Mouse (Mus musculus): ENCODE measurements at regions not wholly inside any gene's neighbourhood (a gene's known extent, or its start where the extent isn't known, plus 50 kb on each side); places are given as distances from the start of the nearest gene placed in this dataset.

- DNase-seq (ENCODE audit: low read depth, low spot score), result no peak
Measured at GRCm38 (mm10) chr1:76490719-76491118, 944.7 kb downstream of the Slc4a3 start.

GRCm38 (mm10) chr1:76491187-76491586, 945.1 kb downstream of the Slc4a3 start:
- no peak for DNase-seq (ENCODE audit: low read depth, low spot score)

GRCm38 (mm10) chr1:76505150-76505549, 959.1 kb downstream of the Slc4a3 start:
- no peak for DNase-seq (ENCODE audit: low read depth, low spot score)

DNA sequence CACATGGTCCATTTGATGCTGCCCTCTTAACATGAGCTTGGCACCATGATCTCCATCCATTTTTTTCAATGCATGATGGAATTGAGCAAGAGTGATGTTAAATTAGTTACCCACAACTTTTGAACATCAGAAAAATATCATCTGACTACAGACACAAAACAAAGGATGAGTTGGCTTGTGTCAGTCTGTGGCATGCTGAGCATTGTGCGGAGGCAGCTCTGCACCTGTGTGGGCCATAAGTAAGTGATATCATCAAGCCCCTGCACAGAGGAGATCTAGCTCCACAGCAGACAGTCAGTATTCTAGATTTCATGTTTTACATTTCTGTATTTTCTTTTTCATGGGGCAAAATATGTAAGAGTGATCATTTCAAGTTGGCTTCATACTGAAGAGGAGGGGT, 962.8 kb downstream of the Slc4a3 start:
- no peak for DNase-seq (ENCODE audit: low read depth, low spot score)

DNA sequence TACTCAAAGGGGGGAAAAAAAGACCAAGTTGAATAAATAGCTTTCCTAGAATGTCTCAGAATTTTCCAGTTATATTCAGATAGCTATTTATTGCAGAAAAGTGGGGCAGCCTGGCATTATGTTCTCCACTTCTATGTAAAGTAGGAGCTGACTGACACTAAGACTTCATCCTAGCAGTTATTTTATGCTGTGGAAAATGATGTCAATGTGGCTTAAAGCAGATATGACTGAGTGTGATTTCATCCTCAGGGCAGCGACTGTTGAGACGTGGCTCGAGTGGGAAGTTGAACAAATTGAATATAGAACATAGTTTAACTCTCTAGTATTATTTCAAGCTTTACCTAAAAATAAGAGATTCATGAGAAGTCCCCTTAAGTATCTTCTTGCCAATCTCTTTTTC, 963.4 kb downstream of the Slc4a3 start:
- DNase-seq (ENCODE audit: low read depth, low spot score), result no peak

DNA sequence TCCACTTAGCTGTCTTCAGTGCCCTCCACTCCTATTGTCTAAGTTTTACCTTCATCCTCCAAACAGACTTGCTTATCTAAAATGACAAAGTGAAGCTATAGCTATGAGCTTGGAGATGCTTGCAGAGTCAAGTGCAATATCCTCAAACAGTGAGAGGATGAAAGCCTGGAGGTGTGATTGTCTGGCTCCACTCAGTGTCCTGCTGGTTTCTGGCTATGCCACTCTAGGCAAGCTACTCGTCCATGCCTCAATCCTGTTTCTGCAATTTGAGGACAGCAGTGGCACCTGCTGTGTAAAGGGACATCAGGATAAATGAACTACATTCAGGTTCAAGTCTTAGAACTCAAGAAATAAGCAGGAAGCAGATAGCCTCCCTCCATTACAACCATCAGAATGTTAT, 966.1 kb downstream of the Slc4a3 start:
- DNase-seq (ENCODE audit: low read depth, low spot score), result no peak

GRCm38 (mm10) chr1:76513490-76513889, 967.4 kb downstream of the Slc4a3 start:
- DNase-seq (ENCODE audit: low read depth, low spot score), result no peak

DNA sequence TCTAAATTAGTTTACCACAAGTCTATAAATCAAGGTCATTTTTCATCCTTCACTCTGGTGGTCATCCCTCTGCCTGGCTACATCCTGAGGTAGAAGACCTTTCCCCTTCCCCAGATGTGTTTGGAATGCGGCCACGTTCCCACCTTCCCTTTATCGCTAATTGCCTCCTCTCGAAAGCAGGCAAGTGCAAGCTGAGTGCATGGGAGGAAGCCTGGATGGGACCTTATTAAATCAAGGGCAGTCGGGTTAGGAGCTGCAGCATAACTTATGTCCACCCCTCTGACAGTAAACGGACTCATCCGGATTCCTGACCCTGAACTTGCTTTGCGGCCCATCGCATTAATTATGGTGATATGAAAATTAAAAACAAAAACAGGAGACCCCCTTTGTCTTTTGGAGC, 983.5 kb downstream of the Slc4a3 start:
- no peak for DNase-seq (ENCODE audit: low read depth, low spot score)

- no peak for DNase-seq (ENCODE audit: low read depth, low spot score)
Measured at GRCm38 (mm10) chr1:76530342-76530741, 984.3 kb downstream of the Slc4a3 start.

GRCm38 (mm10) chr1:76535522-76535956, 979.3 kb downstream of the Epha4 start:
- no peak for DNase-seq (ENCODE audit: low read depth, low spot score)

DNA sequence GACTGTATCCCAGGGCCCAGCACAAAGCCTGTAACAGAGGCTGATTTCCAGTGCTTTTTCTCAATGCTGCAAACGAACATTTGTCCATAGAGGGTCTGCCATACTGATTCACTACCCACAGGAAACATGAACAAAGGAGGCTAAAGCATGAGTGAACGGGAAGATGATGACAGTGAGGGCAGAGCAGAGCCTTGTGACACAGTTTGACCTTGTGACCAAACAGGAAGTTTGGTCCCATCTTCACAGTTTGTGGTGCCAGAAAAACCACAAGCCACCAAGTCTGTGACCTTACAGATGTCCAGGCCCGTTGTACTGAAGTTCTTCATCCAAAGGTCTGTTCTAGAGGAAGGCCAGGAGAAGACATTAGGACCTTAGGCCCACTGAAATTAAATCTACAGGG, 974.4 kb downstream of the Epha4 start:
- no peak for DNase-seq (ENCODE audit: low read depth, low spot score)

- no peak for DNase-seq (ENCODE audit: low read depth, low spot score)
Measured at GRCm38 (mm10) chr1:76550876-76551275, 964.0 kb downstream of the Epha4 start.

DNA sequence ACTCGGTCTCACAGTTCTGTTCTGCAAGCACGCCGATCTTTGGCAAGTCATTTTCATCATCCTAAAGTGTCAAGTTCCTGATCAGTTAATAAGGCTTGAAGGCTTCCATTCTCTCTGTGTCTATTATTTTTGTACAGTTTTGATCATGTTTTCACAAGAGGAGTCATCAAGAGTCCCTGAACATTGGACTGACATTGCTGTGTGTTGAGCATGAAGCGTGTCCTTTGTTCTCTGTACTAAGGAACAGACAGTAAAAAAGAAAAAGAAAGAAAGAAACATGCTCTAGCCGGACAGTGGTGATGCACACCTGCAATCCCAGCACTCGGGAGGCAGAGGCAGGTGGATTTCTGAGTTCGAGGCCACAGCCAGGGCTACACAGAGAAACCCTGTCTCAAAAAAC, 955.4 kb downstream of the Epha4 start:
- no peak for DNase-seq (ENCODE audit: low read depth, low spot score)

DNA sequence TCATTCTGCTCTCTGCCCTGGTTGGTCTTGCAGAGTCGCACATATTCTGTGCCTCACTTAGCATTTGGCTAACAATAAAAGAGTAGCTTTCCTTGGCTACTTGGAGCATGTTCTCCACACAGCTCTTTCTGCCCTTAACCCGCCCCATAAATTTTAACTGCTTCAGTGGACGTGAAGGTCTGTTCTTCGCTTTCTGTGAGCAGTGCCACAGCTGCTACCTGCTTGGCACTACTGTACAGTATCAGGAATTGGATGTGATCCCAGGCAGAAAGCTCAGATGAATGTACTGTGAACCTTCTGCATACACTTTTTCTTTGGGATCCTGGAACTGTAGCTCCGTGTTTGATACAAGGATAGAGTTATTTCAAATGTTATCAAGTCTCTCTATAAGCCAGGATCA, 939.4 kb downstream of the Epha4 start:
- no peak for DNase-seq (ENCODE audit: low read depth, low spot score)

- DNase-seq (ENCODE audit: low read depth, low spot score), result no peak
Measured at GRCm38 (mm10) chr1:76585921-76586320, 929.0 kb downstream of the Epha4 start.

DNA sequence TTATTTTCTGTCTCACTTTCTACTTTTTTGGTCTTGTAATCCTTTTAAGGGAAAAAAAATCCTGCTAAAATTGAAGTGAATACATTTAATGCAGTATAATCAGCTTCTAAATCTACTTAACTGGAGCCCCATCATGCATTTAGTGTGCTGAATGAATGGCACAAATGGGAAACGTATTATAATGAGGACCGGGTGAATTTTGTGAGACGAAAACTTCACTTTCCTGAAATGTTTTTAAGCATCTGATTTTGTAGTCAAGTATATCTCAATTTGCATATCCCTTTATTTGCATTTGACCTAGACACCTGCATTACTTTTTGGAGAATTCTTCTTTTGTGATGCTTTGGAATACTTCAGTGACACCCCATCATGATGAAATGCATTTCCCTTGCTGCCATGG, 889.1 kb downstream of the Epha4 start:
- no peak for DNase-seq (ENCODE audit: low read depth, low spot score)

- no peak for DNase-seq (ENCODE audit: low read depth, low spot score)
Measured at GRCm38 (mm10) chr1:76629861-76630260, 885.0 kb downstream of the Epha4 start.

DNA sequence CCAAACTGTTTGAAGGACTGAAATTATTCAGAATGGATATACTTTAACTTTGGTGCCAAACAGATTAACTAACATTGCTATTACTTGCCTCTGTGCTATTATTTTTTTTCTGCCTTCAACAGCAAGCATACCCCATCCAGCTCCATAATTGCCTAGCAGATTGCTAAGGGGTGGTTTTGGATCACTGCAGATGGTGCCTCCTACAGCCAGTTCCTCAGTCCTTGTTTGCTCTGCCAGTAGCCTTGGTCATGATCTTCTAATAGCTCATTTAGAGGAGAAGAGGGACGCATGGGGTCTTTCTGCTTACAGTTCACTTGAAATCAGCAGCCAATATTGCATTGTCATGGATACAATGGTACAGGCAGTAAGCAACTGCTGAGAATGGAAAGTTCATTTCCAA, 880.8 kb downstream of the Epha4 start:
- DNase-seq (ENCODE audit: low read depth, low spot score), result no peak

- DNase-seq (ENCODE audit: low read depth, low spot score), result no peak
Measured at GRCm38 (mm10) chr1:76637268-76638009, 877.4 kb downstream of the Epha4 start.

DNA sequence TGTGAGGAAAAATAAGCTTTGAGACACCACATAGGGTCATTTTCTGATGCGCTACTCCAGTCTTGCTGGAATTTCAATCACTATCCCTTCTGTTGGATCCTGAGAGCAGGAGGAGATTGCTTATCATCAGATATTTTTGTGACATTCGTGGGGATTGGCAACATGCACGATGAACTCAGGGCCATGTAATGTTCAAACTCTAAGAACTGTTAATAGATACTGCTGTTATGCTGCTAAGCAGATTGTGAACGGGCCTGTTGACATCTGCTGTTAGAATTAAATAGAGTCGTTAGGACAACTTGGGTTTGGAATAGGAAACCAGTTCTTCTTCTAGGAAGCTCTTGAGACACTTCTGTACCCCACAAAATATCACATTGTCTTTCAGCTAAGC, 876.9 kb downstream of the Epha4 start:
- DNase-seq (ENCODE audit: low read depth, low spot score), result no peak

- DNase-seq (ENCODE audit: low read depth, low spot score), result no peak
Measured at GRCm38 (mm10) chr1:76641181-76641711, 873.6 kb downstream of the Epha4 start.

GRCm38 (mm10) chr1:76642703-76643102, 872.2 kb downstream of the Epha4 start:
- DNase-seq (ENCODE audit: low read depth, low spot score), result no peak

DNA sequence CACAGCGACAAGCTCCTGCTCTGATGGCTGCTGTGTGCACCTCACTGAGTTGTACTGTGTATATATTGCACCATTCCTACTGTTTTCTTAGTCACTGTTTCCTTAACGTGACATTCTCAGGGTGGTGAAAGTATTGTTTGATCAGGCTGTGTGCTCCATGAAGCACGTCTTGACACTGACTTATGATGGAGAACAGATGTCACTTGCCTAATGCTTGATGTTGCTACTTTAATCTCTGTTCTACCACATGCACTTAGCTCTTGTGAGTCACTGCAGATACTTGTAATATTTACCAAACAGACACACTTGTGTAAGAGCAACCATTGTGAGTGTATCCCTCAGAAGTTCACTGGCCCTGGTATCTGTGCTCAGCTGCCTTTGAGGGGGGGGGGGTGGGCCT, 870.0 kb downstream of the Epha4 start:
- DNase-seq (ENCODE audit: low read depth, low spot score), result no peak

DNA sequence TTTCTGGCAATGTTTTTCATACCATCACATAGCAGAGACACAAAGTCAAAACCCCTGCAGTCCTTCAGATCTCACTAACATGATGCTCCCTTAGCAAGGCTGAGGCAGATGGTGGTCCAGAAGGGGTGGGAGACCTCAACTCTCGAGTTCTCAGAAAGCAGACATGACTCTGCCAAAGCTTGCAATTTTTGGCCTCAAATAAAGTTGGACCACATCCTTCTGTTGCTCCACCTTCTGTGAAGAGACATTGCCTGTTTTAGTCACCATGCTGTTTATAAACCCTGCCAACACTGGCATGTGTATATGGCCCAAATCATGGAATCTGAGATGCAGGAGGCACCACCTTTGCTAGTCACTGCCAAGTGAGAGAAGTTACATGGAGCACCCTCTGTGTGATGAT, 860.1 kb downstream of the Epha4 start:
- no peak for DNase-seq (ENCODE audit: low read depth, low spot score)

All from c-Kit-negative CD71-positive TER-119-positive erythroid progenitor cells, embryonic 14.5 days (primary cell).